Mouse (Mus musculus) hindbrain, embryonic 15.5 days (tissue): Measurements from ENCODE around the gene Ip6k3. TPM values are rescaled to one million over a fixed set of nuclear protein-coding genes. Genes with fewer than 3 reads are reported as not detected.

Experiments
- ATAC-seq: fragments of 200-750 bp; cut with Nextera tagmentation; 2 replicates; pipeline ENCODE4 v1.8.0; 2017; ENCODE audit warnings: low read depth, moderate number of reproducible peaks, moderate TSS enrichment; ENCODE audit not compliant: low FRiP score
- H3K27ac ChIP-seq: fragments of 300-500 bp; sonication (generic); replicated peaks from 2 replicates; pipeline ENCODE4 v1.5.1; 2015; ENCODE audit warnings: mild to moderate bottlenecking, inconsistent platforms
- H3K27me3 ChIP-seq: fragments of 300-500 bp; sonication (generic); 2 replicates; pipeline ENCODE4 v1.6.1; 2015; ENCODE audit warnings: control low read depth, inconsistent platforms
- H3K36me3 ChIP-seq: fragments of 300-500 bp; sonication (generic); 2 replicates; pipeline ENCODE4 v1.6.1; 2015; ENCODE audit warnings: control low read depth, inconsistent platforms
- H3K4me1 ChIP-seq: fragments of 300-500 bp; sonication (generic); replicated peaks from 2 replicates; pipeline ENCODE4 v1.6.1; 2015; ENCODE audit warnings: control low read depth, inconsistent platforms
- H3K4me2 ChIP-seq: fragments of 300-500 bp; sonication (generic); 2 replicates; pipeline ENCODE4 v1.6.1; 2015; ENCODE audit warnings: moderate library complexity, mild to moderate bottlenecking, inconsistent platforms
- H3K4me3 ChIP-seq: fragments of 300-500 bp; sonication (generic); 2 replicates; pipeline ENCODE4 v1.5.1; 2015; ENCODE audit warnings: mild to moderate bottlenecking, inconsistent platforms
- H3K9ac ChIP-seq: fragments of 300-500 bp; sonication (generic); 2 replicates; pipeline ENCODE4 v1.6.1; 2015; ENCODE audit warnings: inconsistent platforms
- H3K9me3 ChIP-seq: fragments of 300-500 bp; sonication (generic); 2 replicates; pipeline ENCODE4 v1.6.1; 2016; ENCODE audit warnings: control low read depth, inconsistent platforms
- WGBS: fragments of 180-500 bp; shearing (Covaris S2); methylation state at CpG from one replicate; pipeline ENCODE4 v1.1.7; 2015; 5-methylcytosine and 5-hydroxymethylcytosine counted together
- polyA plus RNA-seq: library from polyadenylated mRNA; unstranded; fragments of >200 nt; fragmentation: Nextera tagmentation; extraction: Ambion mirVana; gene quantifications from 2 replicates; pipeline ENCODE4 v1.2.1, GENCODE M21; 2015

Gene Ip6k3
- polyA plus RNA-seq, 1 experiment from 2014 or later, result 0.26 TPM

- no peak for ATAC-seq
- no peaks in the 10 kb centered on the region for H3K9me3 ChIP-seq
- no peak overlapping the region for H3K4me3 ChIP-seq
- H3K36me3 ChIP-seq, result peaks cover 71% of the 10 kb centered on the region
- H3K27ac ChIP-seq, result no peak overlapping the region
- 50% methylated on average over 9 of the region's 9 CpGs for whole genome bisulfite sequencing
- no peak overlapping the region for H3K9ac ChIP-seq
- H3K27me3 ChIP-seq, result no peaks in the 10 kb centered on the region
- peaks cover 45% of the 10 kb centered on the region for H3K4me1 ChIP-seq
- H3K4me2 ChIP-seq, result no peak overlapping the region
Measured at GRCm38 (mm10) chr17:27196206-27196605, 28.6 kb upstream of the Ip6k3 start.

DNA sequence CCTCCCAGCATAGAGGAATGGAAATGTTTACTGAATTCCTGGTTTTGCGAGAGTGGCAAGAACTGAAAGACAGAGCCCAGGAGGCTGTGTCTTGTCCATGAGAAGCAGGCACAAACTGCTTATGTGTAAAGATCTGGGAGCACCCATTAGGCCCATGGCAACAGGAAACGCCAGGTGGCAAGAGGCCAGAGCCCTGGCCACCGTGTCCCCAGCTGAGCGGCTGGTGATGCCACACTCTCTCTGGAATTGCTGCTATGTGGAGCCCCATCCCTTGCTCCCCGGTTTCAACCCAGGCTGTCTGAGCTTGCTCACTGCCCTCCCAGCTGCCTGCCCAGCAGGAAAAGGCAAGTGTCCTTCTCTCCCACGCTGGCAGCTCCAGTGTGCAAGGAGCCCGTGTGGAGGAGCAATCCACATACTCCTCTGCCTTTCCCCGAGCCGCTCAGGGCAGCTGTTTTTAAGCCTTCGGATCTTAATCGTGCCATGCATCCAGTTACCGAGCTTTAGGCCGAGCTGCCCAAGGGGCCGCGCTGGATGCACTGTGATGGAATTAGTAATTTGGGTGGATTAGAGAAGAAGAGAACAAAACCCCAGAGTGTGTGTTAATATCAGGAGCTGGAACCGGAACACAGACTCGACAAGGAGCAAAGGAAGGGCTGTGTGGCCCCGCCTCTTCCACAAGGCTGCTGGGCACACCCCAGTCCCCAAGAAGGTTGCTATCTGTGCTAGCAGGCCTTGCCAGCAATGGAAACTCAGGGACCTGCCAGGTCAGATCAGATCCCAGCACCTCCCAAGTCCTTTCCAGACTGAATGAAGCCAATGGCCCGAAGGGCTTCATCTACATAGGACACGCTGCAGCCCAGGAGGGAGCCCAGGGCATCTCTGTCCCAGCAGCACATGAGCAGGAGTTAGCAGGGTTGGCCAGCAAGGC is 26.9 kb upstream of the Ip6k3 start:
- H3K27me3 ChIP-seq, result no peaks in the 10 kb centered on the region
- no peak overlapping the region for H3K4me2 ChIP-seq
- peaks cover 59% of the 10 kb centered on the region for H3K36me3 ChIP-seq
- no peak overlapping the region for H3K9ac ChIP-seq
- peaks cover 37% of the 10 kb centered on the region for H3K4me1 ChIP-seq
- whole genome bisulfite sequencing, result 66% methylated on average over 20 of the region's 20 CpGs
- ATAC-seq, result no peak
- no peak overlapping the region for H3K4me3 ChIP-seq
- H3K9me3 ChIP-seq, result no peaks in the 10 kb centered on the region
- 0 out of 2 replicates have a peak overlapping the region, but pooled peaks have one; percentile 35 for H3K27ac ChIP-seq

DNA sequence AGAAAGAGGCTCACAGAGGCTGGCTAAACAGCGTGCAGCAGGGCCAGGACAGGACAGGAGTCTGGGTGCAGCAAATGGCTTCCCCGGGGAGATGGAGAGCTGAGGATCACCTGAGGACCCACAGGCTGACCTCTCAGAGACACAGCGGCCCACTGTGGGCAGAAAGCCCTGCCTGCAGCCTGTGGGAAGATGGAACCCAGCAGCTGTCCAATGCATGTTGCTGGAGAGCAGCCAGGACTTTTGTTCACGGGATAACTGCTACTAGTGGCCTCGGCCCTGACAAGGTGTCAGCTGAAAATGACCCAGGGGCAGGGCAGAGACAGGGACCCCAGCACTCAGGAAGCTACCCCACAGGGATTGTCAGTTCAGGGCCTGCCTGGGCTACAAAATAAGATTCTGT is 24.2 kb upstream of the Ip6k3 start:
- Histone ChIP-seq H3K4me3 (no peak overlapping the region), H3K9ac (no peak overlapping the region), H3K27me3 (no peaks in the 10 kb centered on the region), H3K4me1 (peaks cover 41% of the 10 kb centered on the region), H3K36me3 (peaks cover 41% of the 10 kb centered on the region), H3K27ac (no peak overlapping the region), H3K9me3 (no peaks in the 10 kb centered on the region), H3K4me2 (no peak overlapping the region)
- 71% methylated on average over 5 of the region's 5 CpGs for WGBS
- no peak for ATAC-seq

GRCm38 (mm10) chr17:27191189-27191588 is 23.6 kb upstream of the Ip6k3 start:
- Histone ChIP-seq H3K27ac (no peak overlapping the region), H3K4me1 (peaks cover 35% of the 10 kb centered on the region), H3K9ac (no peak overlapping the region), H3K9me3 (no peaks in the 10 kb centered on the region), H3K36me3 (peaks cover 41% of the 10 kb centered on the region), H3K4me3 (no peak overlapping the region), H3K27me3 (no peaks in the 10 kb centered on the region), H3K4me2 (no peak overlapping the region)
- 88% methylated on average over 6 of the region's 6 CpGs for WGBS
- ATAC-seq, result no peak

GRCm38 (mm10) chr17:27189640-27190216 is 22.1 kb upstream of the Ip6k3 start:
- no peak overlapping the region for H3K9ac ChIP-seq

GRCm38 (mm10) chr17:27188883-27189282 is 21.3 kb upstream of the Ip6k3 start:
- no peak overlapping the region for H3K4me2 ChIP-seq
- peaks cover 13% of the 10 kb centered on the region; the same call in 1 of the 2 replicates for H3K4me1 ChIP-seq
- WGBS, result 66% methylated on average over 9 of the region's 9 CpGs
- H3K36me3 ChIP-seq, result peaks cover 24% of the 10 kb centered on the region
- ATAC-seq, result no peak
- H3K9ac ChIP-seq, result no peak overlapping the region
- H3K9me3 ChIP-seq, result no peaks in the 10 kb centered on the region
- no peak overlapping the region for H3K4me3 ChIP-seq
- no peak overlapping the region for H3K27ac ChIP-seq
- H3K27me3 ChIP-seq, result no peaks in the 10 kb centered on the region

More at GRCm38 (mm10) chr17:27189640-27190216, 22.1 kb upstream of the Ip6k3 start:
- 31% methylated on average over 10 of the region's 10 CpGs for WGBS
- peaks cover 31% of the 10 kb centered on the region for H3K36me3 ChIP-seq
- H3K27ac ChIP-seq, result no peak overlapping the region
- no peaks in the 10 kb centered on the region for H3K27me3 ChIP-seq
- H3K4me2 ChIP-seq, result no peak overlapping the region
- H3K9me3 ChIP-seq, result no peaks in the 10 kb centered on the region
- H3K4me3 ChIP-seq, result no peak overlapping the region
- peak; percentile 64 for ATAC-seq
- H3K4me1 ChIP-seq, result peaks cover 21% of the 10 kb centered on the region

DNA sequence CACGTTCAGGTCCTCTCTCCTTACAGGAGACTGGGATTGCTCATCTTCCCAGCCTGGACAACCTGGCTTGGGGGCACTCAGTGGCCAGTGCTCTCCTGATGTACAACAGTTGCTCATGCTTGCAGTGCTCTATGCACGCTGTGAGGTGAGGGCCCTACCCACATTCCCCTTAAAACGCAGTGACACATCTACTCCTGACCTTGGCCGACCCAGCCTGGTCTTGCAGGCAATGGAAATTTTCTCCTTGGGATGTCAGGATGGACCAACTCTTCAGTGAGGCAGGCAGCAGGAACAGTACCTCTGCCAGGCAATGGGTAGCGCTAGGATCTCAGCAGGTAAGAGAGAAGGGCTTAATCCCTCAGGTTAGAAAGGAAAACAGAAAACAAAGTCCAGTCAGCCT is 19.5 kb upstream of the Ip6k3 start:
- H3K36me3 ChIP-seq, result peaks cover 10% of the 10 kb centered on the region
- H3K27me3 ChIP-seq, result no peaks in the 10 kb centered on the region
- no peak overlapping the region for H3K9ac ChIP-seq
- no peak overlapping the region for H3K4me2 ChIP-seq
- 0 out of 2 replicates have a peak, but pooled peaks cover 11% of the 10 kb centered on the region for H3K4me1 ChIP-seq
- WGBS, result 68% methylated on average over 5 of the region's 5 CpGs
- H3K4me3 ChIP-seq, result no peak overlapping the region
- no peaks in the 10 kb centered on the region for H3K9me3 ChIP-seq
- H3K27ac ChIP-seq, result no peak overlapping the region
- ATAC-seq, result no peak

DNA sequence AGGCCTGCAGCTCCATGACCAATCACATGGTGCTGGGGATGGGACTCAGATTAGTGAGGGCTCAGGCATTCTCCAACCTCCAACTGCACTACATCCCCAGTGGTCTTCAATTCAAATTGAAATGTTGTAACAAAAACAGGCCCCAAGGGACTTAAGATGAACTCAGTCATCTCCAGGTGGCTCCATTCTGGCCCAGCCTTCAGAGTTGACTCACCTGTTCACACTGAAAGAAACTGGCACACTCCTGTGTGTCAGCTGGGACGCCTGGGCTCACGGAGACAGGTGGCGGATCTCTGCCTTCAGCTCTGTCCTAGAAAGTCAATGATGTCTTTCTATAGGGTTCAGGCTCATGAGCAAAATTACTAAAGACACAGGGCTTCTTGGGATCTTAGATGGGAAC is 18.5 kb upstream of the Ip6k3 start:
- no peak for ATAC-seq
- 0 out of 2 replicates have a peak, but pooled peaks cover 11% of the 10 kb centered on the region for H3K4me1 ChIP-seq
- H3K27me3 ChIP-seq, result no peaks in the 10 kb centered on the region
- no peak overlapping the region for H3K4me3 ChIP-seq
- no peak overlapping the region for H3K4me2 ChIP-seq
- no peak overlapping the region for H3K9ac ChIP-seq
- no peak overlapping the region for H3K27ac ChIP-seq
- no peaks in the 10 kb centered on the region for H3K36me3 ChIP-seq
- no peaks in the 10 kb centered on the region for H3K9me3 ChIP-seq
- 86% methylated on average over 3 of the region's 3 CpGs for WGBS

GRCm38 (mm10) chr17:27183667-27184292 is 16.2 kb upstream of the Ip6k3 start:
- Histone ChIP-seq H3K27ac (no peak overlapping the region), H3K9me3 (no peaks in the 10 kb centered on the region), H3K4me2 (no peak overlapping the region), H3K4me3 (no peak overlapping the region), H3K27me3 (no peaks in the 10 kb centered on the region), H3K4me1 (0 out of 2 replicates have a peak, but pooled peaks cover 7% of the 10 kb centered on the region), H3K9ac (no peak overlapping the region), H3K36me3 (no peaks in the 10 kb centered on the region)
- no peak for ATAC-seq
- WGBS, result 79% methylated on average over 12 of the region's 12 CpGs

DNA sequence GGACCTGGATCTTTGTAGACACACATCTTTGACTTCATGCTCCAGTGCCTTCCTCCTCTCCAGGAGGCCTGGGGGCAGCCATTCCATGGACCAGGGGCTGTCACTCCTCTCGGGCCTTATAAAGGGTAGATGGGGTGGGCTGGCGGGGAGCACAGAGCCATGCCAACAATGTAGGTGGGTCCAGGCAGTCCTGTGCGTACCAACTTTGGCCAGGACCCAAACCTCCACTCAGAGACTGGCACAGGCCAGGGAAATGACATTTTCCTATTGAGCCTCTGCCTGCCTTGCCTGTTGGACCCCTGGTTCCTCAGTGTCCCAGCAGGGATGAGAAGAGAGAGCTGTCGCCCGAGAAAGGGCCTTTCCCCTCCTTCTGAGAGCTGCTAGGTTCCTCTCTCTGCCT is 14.8 kb upstream of the Ip6k3 start:
- no peaks in the 10 kb centered on the region for H3K4me1 ChIP-seq
- ATAC-seq, result no peak
- WGBS, result 50% methylated on average over 5 of the region's 5 CpGs

GRCm38 (mm10) chr17:27181666-27182065 is 14.1 kb upstream of the Ip6k3 start:
- Histone ChIP-seq H3K4me1 (no peaks in the 10 kb centered on the region), H3K9ac (no peak overlapping the region), H3K9me3 (no peaks in the 10 kb centered on the region), H3K27ac (no peak overlapping the region), H3K36me3 (no peaks in the 10 kb centered on the region), H3K4me3 (no peak overlapping the region), H3K4me2 (no peak overlapping the region), H3K27me3 (no peaks in the 10 kb centered on the region)
- ATAC-seq, result no peak
- 28% methylated on average over 3 of the region's 3 CpGs for WGBS

More for the DNA sequence above, 14.8 kb upstream of the Ip6k3 start:
- Histone ChIP-seq H3K4me2 (no peak overlapping the region), H3K36me3 (no peaks in the 10 kb centered on the region), H3K9ac (no peak overlapping the region), H3K27me3 (no peaks in the 10 kb centered on the region), H3K27ac (0 out of 2 replicates have a peak overlapping the region, but pooled peaks have one; percentile 14), H3K9me3 (no peaks in the 10 kb centered on the region), H3K4me3 (no peak overlapping the region)
